Mouse (Mus musculus): ENCODE measurements around the gene Notch2.
"Not testable (repeated sequence)": the region's sequence is repeated elsewhere in the genome, so short reads cannot be mapped to it uniquely, and the experiment has no call there.

Notch2 gene

GRCm38 (mm10) chr3:98106590-98107313, 93.4 kb downstream of the Notch2 start:
- DNase-seq = no peak

GRCm38 (mm10) chr3:98108416-98108815, 95.1 kb downstream of the Notch2 start:
- DNase-seq = peak in 1 of 2 experiments; percentile 35

GRCm38 (mm10) chr3:98108866-98109265, 95.5 kb downstream of the Notch2 start:
- peak in 1 of 2 experiments; percentile 25 for DNase-seq

- DNase-seq = no peak
Observed at GRCm38 (mm10) chr3:98110610-98111009, 97.3 kb downstream of the Notch2 start.

GRCm38 (mm10) chr3:98118252-98118651, 104.9 kb downstream of the Notch2 start:
- DNase-seq = no peak

GRCm38 (mm10) chr3:98119338-98119737, 106.0 kb downstream of the Notch2 start:
- DNase-seq = no peak

GRCm38 (mm10) chr3:98120884-98121283, 107.6 kb downstream of the Notch2 start:
- no peak for DNase-seq

GRCm38 (mm10) chr3:98127775-98128174, 114.4 kb downstream of the Notch2 start:
- DNase-seq = no peak

GRCm38 (mm10) chr3:98128716-98129115, 115.4 kb downstream of the Notch2 start:
- DNase-seq = no peak

GRCm38 (mm10) chr3:98132140-98132539, 118.8 kb downstream of the Notch2 start:
- not testable (repeated sequence) for DNase-seq

- no peak for DNase-seq
Observed at GRCm38 (mm10) chr3:98132636-98133035, 119.3 kb downstream of the Notch2 start.

GRCm38 (mm10) chr3:98141456-98141855, 128.1 kb downstream of the Notch2 start:
- no peak for DNase-seq

- DNase-seq = no peak
Observed at GRCm38 (mm10) chr3:98142862-98143261, 129.5 kb downstream of the Notch2 start.

GRCm38 (mm10) chr3:98145204-98145603, 131.9 kb downstream of the Notch2 start:
- DNase-seq = peak in 1 of 2 experiments; percentile 2

GRCm38 (mm10) chr3:98146471-98147410, 133.4 kb downstream of the Notch2 start:
- DNase-seq = peak in 1 of 2 experiments; percentile 4

GRCm38 (mm10) chr3:98147706-98148105, 134.4 kb downstream of the Notch2 start:
- no peak for DNase-seq

GRCm38 (mm10) chr3:98149881-98150280, 136.6 kb downstream of the Notch2 start:
- DNase-seq = no peak

GRCm38 (mm10) chr3:98151016-98151415, 137.7 kb downstream of the Notch2 start:
- DNase-seq = no peak

- no peak for DNase-seq
Observed at GRCm38 (mm10) chr3:98153460-98153859, 140.1 kb downstream of the Notch2 start.

- DNase-seq = no peak
Observed at GRCm38 (mm10) chr3:98156158-98156557, 142.8 kb downstream of the Notch2 start.

GRCm38 (mm10) chr3:98157073-98157472, 143.7 kb downstream of the Notch2 start:
- DNase-seq = no peak

- DNase-seq = no peak
Observed at GRCm38 (mm10) chr3:98157585-98157984, 144.3 kb downstream of the Notch2 start.

GRCm38 (mm10) chr3:98158646-98159045, 145.3 kb downstream of the Notch2 start:
- DNase-seq = no peak

- DNase-seq = no peak
Observed at GRCm38 (mm10) chr3:98159289-98159688, 146.0 kb downstream of the Notch2 start.
